Mouse (Mus musculus) mature B cell (primary cell): ENCODE measurements at regions not wholly inside any gene's neighbourhood (a gene's known extent, or its start where the extent isn't known, plus 50 kb on each side); places are given as distances from the start of the nearest gene placed in this dataset.

Experiments
- in situ Hi-C: fragments of 300-500 bp; cut with MboI; formaldehyde crosslinking; loops from 2 replicates; pipeline ENCODE4 v1.14.3; 2019

- in situ Hi-C loops = no loop called here
Observed at GRCm38 (mm10) chr7:129980501-129980900, 388.8 kb downstream of the Wdr11 start.

GRCm38 (mm10) chr7:129982411-129982810 is 390.7 kb downstream of the Wdr11 start:
- in situ Hi-C loops = no loop called here

- in situ Hi-C loops = no loop called here
Observed at GRCm38 (mm10) chr7:129983601-129984120, 392.0 kb downstream of the Wdr11 start.

- in situ Hi-C loops = no loop called here
Observed at GRCm38 (mm10) chr7:129984367-129984766, 392.7 kb downstream of the Wdr11 start.

- in situ Hi-C loops = no loop called here
Observed at GRCm38 (mm10) chr7:129987119-129987665, 395.5 kb downstream of the Wdr11 start.

- in situ Hi-C loops = no loop called here
Observed at GRCm38 (mm10) chr7:129987713-129988112, 396.1 kb downstream of the Wdr11 start.

GRCm38 (mm10) chr7:129993446-129994223 is 402.0 kb downstream of the Wdr11 start:
- in situ Hi-C loops = no loop called here

GRCm38 (mm10) chr7:129995529-129995928 is 403.9 kb downstream of the Wdr11 start:
- in situ Hi-C loops = no loop called here

GRCm38 (mm10) chr7:130001064-130001463 is 409.4 kb downstream of the Wdr11 start:
- in situ Hi-C loops = no loop called here

- in situ Hi-C loops = no loop called here
Observed at GRCm38 (mm10) chr7:130002002-130002401, 410.3 kb downstream of the Wdr11 start.

- in situ Hi-C loops = no loop called here
Observed at GRCm38 (mm10) chr7:130005406-130005805, 413.7 kb downstream of the Wdr11 start.

- in situ Hi-C loops = no loop called here
Observed at GRCm38 (mm10) chr7:130007993-130008583, 416.4 kb downstream of the Wdr11 start.

- in situ Hi-C loops = no loop called here
Observed at GRCm38 (mm10) chr7:130008591-130009418, 417.1 kb downstream of the Wdr11 start.

- in situ Hi-C loops = no loop called here
Observed at GRCm38 (mm10) chr7:130012067-130012466, 420.4 kb downstream of the Wdr11 start.

GRCm38 (mm10) chr7:130013109-130013508 is 421.4 kb downstream of the Wdr11 start:
- in situ Hi-C loops = no loop called here

GRCm38 (mm10) chr7:130014609-130015008 is 422.9 kb downstream of the Wdr11 start:
- in situ Hi-C loops = no loop called here

- in situ Hi-C loops = no loop called here
Observed at GRCm38 (mm10) chr7:130015375-130016014, 423.8 kb downstream of the Wdr11 start.

- in situ Hi-C loops = no loop called here
Observed at GRCm38 (mm10) chr7:130016015-130016874, 424.6 kb downstream of the Wdr11 start.

GRCm38 (mm10) chr7:130018891-130019290 is 427.2 kb downstream of the Wdr11 start:
- in situ Hi-C loops = no loop called here

- in situ Hi-C loops = no loop called here
Observed at GRCm38 (mm10) chr7:130028945-130029344, 437.3 kb downstream of the Wdr11 start.
